Mouse (Mus musculus) erythroblast, embryonic 14.5 days (primary cell): ENCODE measurements around the gene Tbxas1.

Experiments used
- GATA1 ChIP-seq: IDR thresholded peaks from 2 replicates; pipeline ENCODE4 v1.6.1; 2012; ENCODE audit warnings: low read length, inconsistent platforms, mixed read lengths
- TAL1 ChIP-seq: IDR thresholded peaks from 3 replicates; pipeline ENCODE4 v1.6.1; 2012; ENCODE audit warnings: low read length, inconsistent platforms, mixed read lengths

DNA sequence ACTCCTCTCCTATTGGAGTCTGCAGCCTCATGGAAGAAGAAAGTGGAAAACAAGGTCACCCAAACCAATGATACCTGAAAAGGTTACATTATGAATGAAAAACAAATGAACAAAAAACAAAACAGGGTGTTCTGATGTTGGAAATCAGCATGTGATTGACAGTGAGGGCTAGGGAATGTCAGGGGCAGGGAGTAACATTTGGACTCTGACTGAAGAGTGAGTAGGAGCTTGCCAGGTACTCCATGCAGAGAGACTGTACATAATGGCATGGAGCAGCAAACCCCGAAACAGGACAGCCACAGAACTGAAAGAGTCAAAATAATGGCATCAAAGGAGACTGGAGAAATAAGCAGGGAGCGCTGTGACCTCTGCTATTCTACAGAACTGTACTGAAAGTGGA, 14.9 kb upstream of the Tbxas1 start:
- TF ChIP-seq TAL1 (no peak), GATA1 (no peak)
